ENCODE assay signal across 11 mouse cellular contexts in the genomic region with DNA sequence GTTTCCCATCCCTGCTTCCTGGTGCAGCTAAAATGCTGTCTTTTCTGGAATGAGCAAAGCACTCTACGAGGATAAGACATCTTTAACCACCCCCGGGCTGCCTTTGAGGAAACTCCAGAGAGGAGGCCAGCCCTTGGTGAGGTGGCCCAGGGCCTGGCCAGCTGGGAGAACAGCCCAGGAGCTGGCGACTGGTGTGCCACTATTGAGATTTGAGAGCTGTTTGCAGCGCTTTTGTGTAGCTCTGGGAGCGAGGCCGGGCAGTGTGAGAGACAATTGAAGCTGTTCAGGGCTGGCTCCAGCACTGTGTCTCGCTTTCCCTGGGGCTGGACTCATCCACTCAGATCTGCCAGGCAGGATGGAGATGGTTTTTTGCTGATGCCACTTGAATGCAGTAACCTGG. TPM values are rescaled to one million over a fixed set of nuclear protein-coding genes. Genes with fewer than 3 reads are reported as not detected.
DNase-seq lines count a peak whose midpoint lies in the region; ATAC-seq lines count a peak whose summit lies in the region.
"Had no signal": no experiment of that assay in that cellular context is flagged by ENCODE, and none has a peak within 500 bp of the region (broad histone marks: within the 10 kb centered on the region; RNA-seq: fewer than 3 reads in every experiment).

No protein-coding gene starts in this region.

- H3K9me3 ChIP-seq in embryonic facial prominence, embryonic 11.5 days (replicated peaks; ENCODE audit: control insufficient read depth, low read length), result no peaks in the 10 kb centered on the region
- no peaks in the 10 kb centered on the region for H3K9me3 ChIP-seq in forebrain, embryonic 16.5 days (ENCODE audit: control insufficient read depth, low read length)
- H3K9me3 ChIP-seq in neural tube, embryonic 12.5 days, result no peaks in the 10 kb centered on the region
- H3K9me3 ChIP-seq: liver, embryonic 15.5 days had no signal

- H3K4me1 ChIP-seq in embryonic facial prominence, embryonic 11.5 days (ENCODE audit: control insufficient read depth, insufficient read depth, low read length), result no peaks in the 10 kb centered on the region
- peaks cover 43% of the 10 kb centered on the region for H3K4me1 ChIP-seq in forebrain, embryonic 16.5 days (replicated peaks; ENCODE audit: control insufficient read depth, insufficient read depth, low read length)
- peaks cover 65% of the 10 kb centered on the region for H3K4me1 ChIP-seq in neural tube, embryonic 12.5 days
- H3K4me1 ChIP-seq: liver, embryonic 15.5 days had no signal

- DNase-seq in embryonic facial prominence, embryonic 11.5 days (ENCODE audit: low spot score), result no peak
- DNase-seq in layer of hippocampus, postnatal 36 days, result peak; percentile 61 to 66
- no peak for DNase-seq in cerebellum, adult 8-10 months
- DNase-seq in heart, adult 9 months (ENCODE audit: low spot score in 2 of 2), result no peak
- DNase-seq: kidney, postnatal 25 days; spleen, adult 18-20 months; thymus, postnatal 25 days had no signal

- H3K27me3 ChIP-seq in embryonic facial prominence, embryonic 11.5 days (ENCODE audit: control insufficient read depth, insufficient read depth, low read length), result no peaks in the 10 kb centered on the region
- no peaks in the 10 kb centered on the region for H3K27me3 ChIP-seq in forebrain, embryonic 16.5 days (replicated peaks; ENCODE audit: control insufficient read depth, insufficient read depth, low read length)
- no peaks in the 10 kb centered on the region for H3K27me3 ChIP-seq in neural tube, embryonic 12.5 days (replicated peaks)
- H3K27me3 ChIP-seq: liver, embryonic 15.5 days had no signal

- no peak for ATAC-seq in embryonic facial prominence, embryonic 11.5 days (replicated peaks; ENCODE audit: insufficient number of reproducible peaks, low FRiP score, low TSS enrichment, low read depth)
- peak; percentile 82 for ATAC-seq in forebrain, embryonic 16.5 days
- ATAC-seq in neural tube, embryonic 12.5 days (ENCODE audit: low FRiP score, low read depth), result peak; percentile 65
- ATAC-seq in erythroid progenitor cell, adult 5-6 weeks (replicated peaks; ENCODE audit: low FRiP score, poor library complexity, severe bottlenecking), result no peak

- H3K4me2 ChIP-seq in embryonic facial prominence, embryonic 11.5 days (ENCODE audit: low read depth, low read length), result no peak overlapping the region
- H3K4me2 ChIP-seq in forebrain, embryonic 16.5 days (ENCODE audit: low read length), result no peak overlapping the region
- no peak overlapping the region for H3K4me2 ChIP-seq in neural tube, embryonic 12.5 days (replicated peaks)
- H3K4me2 ChIP-seq: liver, embryonic 15.5 days had no signal

- H3K4me3 ChIP-seq in embryonic facial prominence, embryonic 11.5 days (ENCODE audit: low read depth, low read length), result no peak overlapping the region
- H3K4me3 ChIP-seq in forebrain, embryonic 16.5 days (replicated peaks; ENCODE audit: low read length), result no peak overlapping the region
- no peak overlapping the region for H3K4me3 ChIP-seq in neural tube, embryonic 12.5 days
- H3K4me3 ChIP-seq: liver, embryonic 15.5 days had no signal

- H3K27ac ChIP-seq in embryonic facial prominence, embryonic 11.5 days (replicated peaks; ENCODE audit: low read depth, low read length), result no peak overlapping the region
- H3K27ac ChIP-seq in forebrain, embryonic 16.5 days (ENCODE audit: low read length), result peak overlapping the region; percentile 83
- H3K27ac ChIP-seq in neural tube, embryonic 12.5 days, result peak overlapping the region; percentile 74
- H3K27ac ChIP-seq: liver, embryonic 15.5 days had no signal

- no peaks in the 10 kb centered on the region for H3K36me3 ChIP-seq in embryonic facial prominence, embryonic 11.5 days (replicated peaks; ENCODE audit: control insufficient read depth, insufficient read depth, low read depth, low read length)
- no peaks in the 10 kb centered on the region for H3K36me3 ChIP-seq in forebrain, embryonic 16.5 days (ENCODE audit: control insufficient read depth, insufficient read depth)
- H3K36me3 ChIP-seq in neural tube, embryonic 12.5 days, result no peaks in the 10 kb centered on the region
- H3K36me3 ChIP-seq: liver, embryonic 15.5 days had no signal

- H3K9ac ChIP-seq in embryonic facial prominence, embryonic 11.5 days (replicated peaks; ENCODE audit: low read length), result 0 out of 2 replicates have a peak overlapping the region, but pooled peaks have one; percentile 13
- H3K9ac ChIP-seq in forebrain, embryonic 16.5 days (replicated peaks; ENCODE audit: low read depth, low read length), result peak overlapping the region; percentile 38
- peak overlapping the region; percentile 34; the same call in 1 of the 2 replicates for H3K9ac ChIP-seq in neural tube, embryonic 12.5 days
- H3K9ac ChIP-seq: liver, embryonic 15.5 days had no signal

- 44% methylated on average over 7 of the region's 7 CpGs for WGBS in embryonic facial prominence, embryonic 11.5 days
- 9% methylated on average over 7 of the region's 7 CpGs for WGBS in forebrain, embryonic 16.5 days
- WGBS in neural tube, embryonic 12.5 days, result 21% methylated on average over 7 of the region's 7 CpGs

RNA-seq across cellular contexts. Expression of a gene that starts 40.4 kb away (rescaled TPM):
- 2.9 and 4.3 TPM in 2 replicates for polyA plus RNA-seq in embryonic facial prominence, embryonic 11.5 days (2014; fragmentation: Nextera tagmentation; extraction: Ambion mirVana)
- polyA plus RNA-seq in forebrain, embryonic 16.5 days (2015; fragmentation: Nextera tagmentation; extraction: Ambion mirVana), result 22.3 and 30.1 TPM in 2 replicates
- total RNA-seq in layer of hippocampus, postnatal 36 days (2021), result 10 to 100 TPM; 15.5 to 18.8 TPM
- 43.2 and 46.1 TPM in 2 replicates for polyA plus RNA-seq in neural tube, embryonic 12.5 days (2016; fragmentation: Nextera tagmentation; extraction: Ambion mirVana)
- not detected in 2 replicates for total RNA-seq in erythroid progenitor cell, adult 5-6 weeks (2015; ENCODE audit: low replicate concordance)
- not detected in 2 replicates for total RNA-seq in erythroid progenitor cell, adult 5-6 weeks (2017; ENCODE audit: low replicate concordance)

Comparison
In these comparisons a context has a peak if more than half of its experiments do, and no peak if none do; other contexts are left out.
1. ATAC-seq: peak in forebrain, embryonic 16.5 days (single experiment) and neural tube, embryonic 12.5 days (single experiment); none in embryonic facial prominence, embryonic 11.5 days (single experiment) and erythroid progenitor cell, adult 5-6 weeks (single experiment).
2. DNase-seq: peak in layer of hippocampus, postnatal 36 days (2 of 2); none in embryonic facial prominence, embryonic 11.5 days (single experiment), cerebellum, adult 8-10 months (single experiment) and heart, adult 9 months (0 of 2).
3. Peak in every context shown above with its lines, with median percentiles within 50 percentile points of each other: H3K9ac ChIP-seq.